Mouse (Mus musculus) lung, postnatal 25 days (tissue): ENCODE measurements around the gene Abcg4.
A peak's percentile ranks its signal among the peaks of the same experiment; 100 is the strongest.
"Not testable (repeated sequence)": the region's sequence is repeated elsewhere in the genome, so short reads cannot be mapped to it uniquely, and the experiment has no call there.

Experiments used
- DNase-seq: peaks from one replicate; pipeline ENCODE4 v3.0.0; 2022; ENCODE audit warnings: low spot score

Abcg4 gene

DNA sequence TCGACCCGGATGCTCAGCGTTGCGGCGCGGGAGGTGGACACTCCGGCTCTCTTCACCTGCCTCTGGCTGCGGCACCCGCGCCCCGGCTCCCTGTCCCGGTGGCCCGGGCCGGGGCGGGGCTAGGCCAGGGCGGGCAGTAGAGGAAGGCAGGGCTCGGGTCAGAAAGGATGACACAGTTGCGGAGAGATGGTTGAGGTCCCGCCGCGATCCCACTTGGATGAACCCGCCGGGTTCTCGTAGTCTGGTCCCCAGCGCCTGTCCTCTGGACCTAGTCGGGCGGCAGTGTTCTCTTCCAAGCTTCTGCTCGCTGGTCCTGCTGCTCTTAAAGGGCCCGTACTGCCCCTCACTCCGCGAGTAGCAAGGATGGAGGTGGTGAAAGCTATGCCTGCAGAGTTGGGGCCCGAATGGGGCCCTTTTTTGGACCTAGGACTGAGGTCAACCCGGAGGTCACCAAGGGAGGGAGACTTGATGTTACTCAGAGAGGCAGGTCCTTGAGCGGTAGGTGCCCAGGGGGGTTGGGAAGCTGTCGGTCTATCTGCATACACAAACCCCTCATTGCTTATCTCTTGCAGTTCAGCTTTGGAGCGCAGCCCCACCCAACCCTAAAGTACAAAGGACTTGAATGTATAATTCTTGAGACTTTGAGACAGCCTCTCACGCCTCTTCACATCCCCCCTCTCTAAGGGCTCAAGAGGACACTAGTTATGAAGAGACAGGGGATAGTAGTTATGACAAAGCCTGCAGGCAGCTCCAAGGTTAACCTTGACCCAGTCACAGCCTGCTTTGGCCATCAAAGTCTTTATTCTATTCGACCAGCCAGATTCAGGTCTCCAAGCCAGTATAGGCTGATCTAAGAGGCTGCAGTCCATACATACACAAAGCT is at the start of gene Abcg4:
Abcg4 (minus strand) TSS at position 540 of the 883 bp plus-strand sequence.
- DNase-seq, result no peak

- no peak for DNase-seq
These were observed 49.2 kb upstream of the Abcg4 start for GRCm38 (mm10) chr9:44337436-44338169.

DNA sequence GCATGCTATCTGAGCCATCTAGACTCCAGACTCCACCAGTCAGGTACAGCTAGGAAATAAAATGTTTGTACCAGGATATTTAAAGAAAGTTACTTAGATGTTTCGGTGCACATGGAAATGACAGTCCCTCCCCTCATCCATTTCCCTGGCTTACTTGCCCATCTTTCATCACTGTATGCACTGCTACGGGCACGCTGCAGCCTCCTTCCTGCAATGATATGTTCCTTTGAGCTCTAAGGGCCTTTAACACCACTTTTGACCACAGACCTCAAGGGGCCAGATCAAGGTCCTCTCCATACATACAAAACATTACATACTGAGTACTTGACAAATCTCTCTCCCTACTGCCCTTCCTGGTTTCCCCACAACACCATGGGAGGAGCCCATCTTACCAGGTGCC is 48.5 kb upstream of the Abcg4 start:
- no peak for DNase-seq

DNA sequence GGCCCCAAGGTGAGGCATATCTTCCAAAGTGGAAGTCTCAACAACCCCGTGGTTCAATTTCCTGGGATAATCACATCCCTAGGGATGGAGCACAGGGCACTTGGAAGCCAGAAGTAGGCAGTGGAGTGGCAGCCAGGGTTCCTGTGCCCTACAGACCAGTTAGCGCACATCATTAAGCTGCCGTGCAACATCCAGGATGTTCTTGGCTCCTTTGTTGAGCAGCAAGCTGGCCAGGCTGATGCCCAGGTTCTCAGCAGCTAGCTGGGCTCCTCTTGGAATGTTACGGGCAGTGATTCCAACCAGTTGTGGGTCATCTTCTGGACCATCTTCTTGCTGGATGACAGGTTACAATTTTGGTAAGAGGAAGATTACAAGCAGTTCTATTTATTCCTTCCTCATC is 48.1 kb upstream of the Abcg4 start:
- not testable (repeated sequence) for DNase-seq

GRCm38 (mm10) chr9:44336093-44336406 is 47.6 kb upstream of the Abcg4 start:
- DNase-seq, result no peak

- DNase-seq, result no peak
These were observed 47.1 kb upstream of the Abcg4 start for GRCm38 (mm10) chr9:44335331-44336092.

DNA sequence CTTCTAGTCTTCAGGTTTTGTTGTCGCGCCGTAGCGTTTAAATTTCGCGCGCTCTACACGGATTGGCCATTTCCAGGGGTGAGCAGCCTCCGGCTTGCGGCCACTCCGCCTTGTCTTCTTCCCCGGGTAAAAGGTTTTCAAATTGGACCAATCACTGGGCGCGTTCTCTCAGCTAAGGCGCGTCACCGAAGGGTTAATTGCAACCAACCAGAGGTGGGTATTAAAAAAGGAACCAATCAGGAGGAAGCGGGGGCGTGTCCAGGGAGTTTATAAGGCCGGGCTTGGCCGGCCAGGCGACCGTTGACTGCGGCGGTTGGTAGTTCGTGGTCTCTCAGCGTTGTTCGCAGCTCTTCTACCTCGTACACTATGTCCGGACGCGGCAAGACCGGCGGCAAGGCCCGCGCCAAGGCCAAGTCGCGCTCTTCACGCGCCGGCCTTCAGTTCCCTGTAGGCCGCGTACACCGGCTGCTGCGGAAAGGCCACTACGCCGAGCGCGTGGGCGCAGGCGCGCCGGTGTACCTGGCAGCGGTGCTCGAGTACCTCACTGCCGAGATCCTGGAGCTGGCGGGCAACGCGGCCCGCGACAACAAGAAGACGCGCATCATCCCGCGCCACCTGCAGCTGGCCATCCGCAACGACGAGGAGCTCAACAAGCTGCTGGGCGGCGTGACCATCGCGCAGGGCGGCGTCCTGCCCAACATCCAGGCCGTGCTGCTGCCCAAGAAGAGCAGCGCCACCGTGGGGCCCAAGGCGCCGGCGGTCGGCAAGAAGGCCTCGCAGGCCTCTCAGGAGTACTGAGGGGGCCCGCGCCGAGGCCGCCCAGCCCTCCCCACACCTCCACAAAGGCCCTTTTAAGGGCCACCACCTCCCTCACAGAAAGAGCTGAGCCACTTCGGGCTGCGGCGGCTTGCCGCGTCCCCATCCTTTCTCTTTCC is 46.2 kb upstream of the Abcg4 start, which contains the start of gene H2afx:
H2afx (plus strand) TSS at position 299 of the 935 bp plus-strand sequence.
- peak; percentile 100 for DNase-seq

DNA sequence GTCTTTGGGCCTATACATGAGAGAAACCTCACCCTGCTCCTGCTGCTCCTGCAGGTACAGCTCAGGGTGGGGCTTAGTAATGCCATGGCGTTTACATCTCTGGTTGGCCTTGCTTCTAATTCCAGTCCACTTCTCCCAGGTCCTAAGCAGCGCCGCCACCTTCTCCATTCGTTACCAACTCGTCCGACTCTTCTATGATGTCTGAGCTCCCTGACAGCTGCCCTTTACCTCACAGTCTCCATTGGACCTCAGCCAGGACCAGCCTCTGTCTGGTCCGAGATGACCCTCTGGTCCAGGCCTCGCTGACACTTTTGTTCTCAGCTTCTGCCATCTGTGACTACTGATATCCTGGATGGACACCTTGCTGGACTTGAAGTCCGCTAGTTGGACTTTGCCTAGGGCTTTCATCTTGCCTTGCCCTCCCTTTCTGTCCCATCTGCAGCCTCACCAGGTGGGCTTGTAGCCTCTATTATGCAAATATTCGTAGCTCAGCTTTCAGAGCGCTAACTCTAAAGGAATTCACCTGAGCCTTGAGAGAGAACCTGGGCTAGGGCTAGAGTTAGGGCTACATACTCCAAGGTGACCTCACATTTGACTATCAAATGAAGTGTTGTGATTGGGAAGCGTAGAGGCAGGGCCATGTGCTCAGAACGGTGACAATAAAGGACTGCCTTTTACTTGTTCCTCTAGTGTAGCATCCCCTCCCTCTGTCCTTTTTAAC is 44.7 kb upstream of the Abcg4 start:
- no peak for DNase-seq

- DNase-seq, result no peak
These were observed 42.3 kb upstream of the Abcg4 start for GRCm38 (mm10) chr9:44330736-44331135.

DNA sequence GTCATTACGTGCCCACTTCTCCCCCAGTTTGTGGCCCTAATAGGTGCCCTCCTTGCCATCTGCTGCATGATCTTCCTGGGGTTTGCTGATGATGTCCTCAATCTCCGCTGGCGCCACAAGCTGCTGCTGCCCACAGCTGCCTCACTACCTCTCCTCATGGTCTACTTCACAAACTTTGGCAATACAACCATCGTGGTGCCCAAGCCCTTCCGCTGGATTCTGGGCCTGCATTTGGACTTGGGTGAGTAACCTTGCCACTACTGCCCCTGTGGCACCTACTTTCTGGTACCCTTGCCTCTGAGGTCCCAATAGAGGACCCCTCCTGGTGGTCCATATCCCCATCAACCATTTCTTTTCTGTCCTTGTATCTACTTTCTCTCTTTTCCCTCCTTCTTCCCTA is 39.5 kb upstream of the Abcg4 start:
- DNase-seq, result no peak

- DNase-seq, result peak; percentile 62
These were observed 38.8 kb upstream of the Abcg4 start for GRCm38 (mm10) chr9:44327064-44327711.

DNA sequence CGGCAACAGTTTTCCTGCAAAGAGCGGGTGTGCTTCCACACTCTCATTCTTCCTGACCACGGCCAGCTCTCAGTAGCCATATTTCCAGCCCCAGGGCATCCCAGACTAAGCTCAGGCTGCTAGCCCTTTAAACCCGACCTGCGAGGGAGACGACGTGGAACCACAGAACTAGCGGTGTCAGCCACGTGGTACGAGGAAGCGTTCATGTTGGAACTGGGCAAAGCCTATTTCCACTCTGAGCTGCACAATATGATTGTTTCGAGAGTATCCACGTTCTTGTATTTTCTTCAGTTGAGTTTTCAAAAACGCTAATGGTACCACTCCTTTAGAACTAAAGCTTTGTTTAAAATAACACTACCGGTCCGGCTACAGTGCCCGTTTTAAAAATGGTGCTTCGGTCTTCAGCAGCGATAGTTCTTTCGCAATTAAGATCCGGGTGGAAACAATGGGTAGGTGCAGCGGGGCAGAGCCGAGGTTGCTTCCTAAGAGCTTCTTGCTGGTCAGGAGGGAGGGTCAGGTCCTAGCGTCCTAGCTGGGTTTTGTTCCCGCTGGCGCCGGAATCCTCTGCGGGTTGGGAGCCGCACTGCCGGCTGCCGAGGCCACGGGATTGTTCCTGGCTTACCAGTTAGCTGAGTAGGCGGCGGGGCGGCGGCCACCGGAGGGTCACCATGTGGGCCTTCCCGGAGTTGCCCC is 38.1 kb upstream of the Abcg4 start:
- DNase-seq, result peak; percentile 92

DNA sequence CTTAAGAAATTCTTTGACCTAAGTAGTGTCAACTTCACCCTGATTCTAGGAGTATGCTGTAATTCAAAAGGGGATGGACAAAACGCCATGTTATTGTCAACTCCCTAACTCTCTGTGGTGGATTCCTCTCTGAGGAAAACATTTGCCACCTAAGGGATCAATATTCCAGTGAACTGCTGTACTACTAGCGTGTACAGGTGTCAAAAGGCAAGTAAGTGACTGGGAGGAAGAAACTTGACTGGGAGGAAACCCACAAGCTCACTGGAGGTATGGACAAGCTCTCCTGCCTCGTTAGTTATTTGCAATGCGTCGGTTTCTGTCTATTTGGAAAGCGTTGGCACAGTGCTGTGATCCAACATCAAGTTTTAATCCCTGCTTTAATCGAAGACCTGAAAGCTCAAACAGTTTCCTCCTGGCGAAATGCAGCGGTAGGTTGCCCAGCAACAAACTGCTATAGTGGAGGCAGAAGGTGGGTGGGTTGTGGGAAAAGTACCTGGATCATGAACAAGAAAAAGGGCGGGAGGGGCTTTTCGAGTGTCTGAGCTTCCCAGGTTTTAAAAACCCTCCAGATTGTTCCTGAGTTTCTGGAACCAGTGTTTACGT is 37.5 kb upstream of the Abcg4 start, which contains the start of gene Dpagt1:
Dpagt1 (plus strand) TSS at position 252 of the 603 bp plus-strand sequence.
- DNase-seq, result no peak

DNA sequence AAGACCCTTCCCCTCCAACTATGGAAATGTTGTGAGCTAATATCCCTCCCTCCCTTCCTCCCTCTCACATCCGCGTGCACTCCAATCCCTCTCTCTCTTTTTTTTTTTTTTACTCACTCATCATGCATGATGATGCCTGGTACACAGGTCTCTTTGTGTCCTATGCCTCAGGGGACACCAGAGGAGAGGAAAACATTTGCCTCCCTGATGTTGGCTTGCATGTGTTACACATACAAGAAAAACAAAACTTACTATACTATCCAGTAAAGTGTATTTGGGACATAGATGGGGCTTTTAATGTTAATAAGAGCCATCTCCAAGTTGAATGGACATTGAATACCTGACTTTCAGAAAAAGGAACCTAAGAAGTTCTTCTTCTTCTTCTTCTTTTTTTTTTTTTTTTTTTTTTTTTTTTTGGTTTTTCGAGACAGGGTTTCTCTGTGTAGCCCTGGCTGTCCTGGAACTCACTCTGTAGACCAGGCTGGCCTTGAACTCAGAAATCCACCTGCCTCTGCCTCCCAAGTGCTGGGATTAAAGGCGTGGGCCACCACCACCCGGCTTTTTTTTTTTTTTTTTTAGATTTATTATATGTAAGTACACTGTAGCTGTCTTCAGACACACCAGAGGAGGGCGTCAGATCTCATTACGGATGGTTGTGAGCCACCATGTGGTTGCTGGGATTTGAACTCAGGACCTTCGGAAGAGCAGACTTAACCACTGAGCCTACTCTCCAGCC is 36.8 kb upstream of the Abcg4 start:
- DNase-seq, result not testable (repeated sequence)

- DNase-seq, result no peak
These were observed 35.7 kb upstream of the Abcg4 start for GRCm38 (mm10) chr9:44324147-44324546.

- not testable (repeated sequence) for DNase-seq
These were observed 35.2 kb upstream of the Abcg4 start for GRCm38 (mm10) chr9:44323656-44324055.

DNA sequence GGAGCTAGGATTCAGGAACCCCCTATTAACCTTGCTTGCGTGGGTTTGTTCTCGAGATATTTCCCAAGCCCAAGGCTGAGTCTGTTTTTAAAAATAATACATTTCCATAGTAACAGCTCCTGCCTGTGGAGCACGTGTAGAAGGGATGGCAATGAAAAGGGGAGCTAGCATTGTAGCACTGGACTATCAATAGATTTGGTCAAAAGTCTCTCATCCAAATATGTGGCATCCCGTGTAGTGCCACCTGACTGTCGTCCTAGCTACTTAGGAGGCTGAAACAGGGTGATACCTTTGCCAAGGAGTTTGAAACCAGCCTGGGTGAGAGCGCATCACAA is 32.4 kb upstream of the Abcg4 start:
- no peak for DNase-seq
